In genomic region chr5:17115035-17115434, GRCm38 (mm10) we compare ENCODE assay signal across 25 mouse cellular contexts.
DNase-seq lines count a peak whose midpoint lies in the region; ATAC-seq and TF ChIP-seq lines count a peak whose summit lies in the region.
"Had no signal": no experiment of that assay in that cellular context is flagged by ENCODE, and none has a peak within 500 bp of the region (broad histone marks: within the 10 kb centered on the region; RNA-seq: fewer than 3 reads in every experiment).

No protein-coding gene starts in this region.

- H3K9me3 ChIP-seq in forebrain, embryonic 13.5 days (replicated peaks): no peaks in the 10 kb centered on the region
- H3K9me3 ChIP-seq in forebrain, embryonic 11.5 days (ENCODE audit: control insufficient read depth, low read length): no peaks in the 10 kb centered on the region
- no peaks in the 10 kb centered on the region for H3K9me3 ChIP-seq in lung, postnatal 0 days (ENCODE audit: low read length)
- no peaks in the 10 kb centered on the region for H3K9me3 ChIP-seq in forebrain, postnatal 0 days (ENCODE audit: low read length)
- H3K9me3 ChIP-seq: embryonic facial prominence, embryonic 10.5 days; embryonic facial prominence, embryonic 13.5 days; hindbrain, embryonic 12.5 days; hindbrain, embryonic 15.5 days had no signal

- H3K27ac ChIP-seq in forebrain, embryonic 13.5 days: no peak overlapping the region
- H3K27ac ChIP-seq in forebrain, embryonic 11.5 days (ENCODE audit: low read depth, low read length): no peak overlapping the region
- H3K27ac ChIP-seq in layer of hippocampus, adult 2 months: no peak overlapping the region
- H3K27ac ChIP-seq in lung, postnatal 0 days (ENCODE audit: low read length): no peak overlapping the region
- no peak overlapping the region for H3K27ac ChIP-seq in forebrain, postnatal 0 days (ENCODE audit: low read depth, low read length)
- H3K27ac ChIP-seq: embryonic facial prominence, embryonic 10.5 days; embryonic facial prominence, embryonic 13.5 days; gastrocnemius, adult 2 months; hindbrain, embryonic 12.5 days; hindbrain, embryonic 15.5 days had no signal

- 0 out of 2 replicates have a peak, but pooled peaks have one; percentile 31 for TF ChIP-seq EP300 in lung, postnatal 0 days (IDR thresholded peaks at IDR 0.05)

- TF ChIP-seq CTCF in layer of hippocampus, adult 2 months (conservative IDR thresholded peaks at IDR 0.05): no peak
- TF ChIP-seq CTCF in lung, postnatal 0 days (IDR thresholded peaks at IDR 0.05): no peak
- no peak for TF ChIP-seq CTCF in forebrain, postnatal 0 days (IDR thresholded peaks at IDR 0.05; ENCODE audit: low read depth)

- H3K4me3 ChIP-seq in forebrain, embryonic 13.5 days: no peak overlapping the region
- H3K4me3 ChIP-seq in forebrain, embryonic 11.5 days (ENCODE audit: low read depth, low read length): no peak overlapping the region
- no peak overlapping the region for H3K4me3 ChIP-seq in layer of hippocampus, adult 2 months
- no peak overlapping the region for H3K4me3 ChIP-seq in lung, postnatal 0 days (ENCODE audit: low read depth, low read length)
- H3K4me3 ChIP-seq in forebrain, postnatal 0 days (ENCODE audit: low read depth, low read length): no peak overlapping the region
- H3K4me3 ChIP-seq: embryonic facial prominence, embryonic 10.5 days; embryonic facial prominence, embryonic 13.5 days; erythroblast, embryonic 14.5 days; gastrocnemius, adult 2 months; hindbrain, embryonic 12.5 days; hindbrain, embryonic 15.5 days had no signal

- DNase-seq in forebrain, embryonic 11.5 days (ENCODE audit: low spot score): no peak
- DNase-seq in layer of hippocampus, adult 2 months (ENCODE audit: low spot score in 2 of 2): peak; percentile 11 to 16
- DNase-seq in layer of hippocampus, adult 11-12 months (ENCODE audit: low spot score): no peak
- no peak for DNase-seq in lung, postnatal 0 days (ENCODE audit: low spot score)
- no peak for DNase-seq in lung, postnatal 36 days
- peak; percentile 22 for DNase-seq in forebrain, postnatal 0 days
- no peak for DNase-seq in urinary bladder, adult 18-20 months (ENCODE audit: low spot score in 2 of 2)
- DNase-seq: adrenal gland, postnatal 14 days; cerebellum, adult 11 months; cerebellum, adult 8-10 months; cerebellum, postnatal 10 days; cerebellum, postnatal 36 days; embryo, embryonic 11 days; gastrocnemius, adult 2 months; gastrocnemius, postnatal 14 days; heart, adult 11 months had no signal

- H3K4me1 ChIP-seq in forebrain, embryonic 13.5 days: no peaks in the 10 kb centered on the region
- no peaks in the 10 kb centered on the region for H3K4me1 ChIP-seq in forebrain, embryonic 11.5 days (replicated peaks; ENCODE audit: control insufficient read depth, insufficient read depth, low read length)
- H3K4me1 ChIP-seq in lung, postnatal 0 days (ENCODE audit: insufficient read depth, low read depth, low read length): no peaks in the 10 kb centered on the region
- H3K4me1 ChIP-seq in forebrain, postnatal 0 days (ENCODE audit: insufficient read depth): no peaks in the 10 kb centered on the region
- H3K4me1 ChIP-seq: embryonic facial prominence, embryonic 10.5 days; embryonic facial prominence, embryonic 13.5 days; hindbrain, embryonic 15.5 days had no signal

- no peak overlapping the region for H3K9ac ChIP-seq in forebrain, embryonic 13.5 days
- H3K9ac ChIP-seq in forebrain, embryonic 11.5 days (ENCODE audit: low read length): no peak overlapping the region
- H3K9ac ChIP-seq in lung, postnatal 0 days (replicated peaks; ENCODE audit: low read depth): no peak overlapping the region
- H3K9ac ChIP-seq in forebrain, postnatal 0 days: no peak overlapping the region
- H3K9ac ChIP-seq: embryonic facial prominence, embryonic 13.5 days; hindbrain, embryonic 12.5 days; hindbrain, embryonic 15.5 days had no signal

- H3K36me3 ChIP-seq in forebrain, embryonic 13.5 days (ENCODE audit: poor library complexity, severe bottlenecking): no peaks in the 10 kb centered on the region
- H3K36me3 ChIP-seq in forebrain, embryonic 11.5 days (ENCODE audit: control insufficient read depth, insufficient read depth, low read length): no peaks in the 10 kb centered on the region
- H3K36me3 ChIP-seq in lung, postnatal 0 days (ENCODE audit: insufficient read depth, low read length): no peaks in the 10 kb centered on the region
- H3K36me3 ChIP-seq in forebrain, postnatal 0 days (ENCODE audit: insufficient read depth): no peaks in the 10 kb centered on the region
- H3K36me3 ChIP-seq: embryonic facial prominence, embryonic 10.5 days; embryonic facial prominence, embryonic 13.5 days; hindbrain, embryonic 12.5 days; hindbrain, embryonic 15.5 days had no signal

- H3K27me3 ChIP-seq in forebrain, embryonic 13.5 days: no peaks in the 10 kb centered on the region
- no peaks in the 10 kb centered on the region for H3K27me3 ChIP-seq in forebrain, embryonic 11.5 days (ENCODE audit: control insufficient read depth, insufficient read depth, low read length)
- no peaks in the 10 kb centered on the region for H3K27me3 ChIP-seq in lung, postnatal 0 days (replicated peaks; ENCODE audit: insufficient read depth, low read length)
- no peaks in the 10 kb centered on the region for H3K27me3 ChIP-seq in forebrain, postnatal 0 days (ENCODE audit: insufficient read depth, low read length)
- H3K27me3 ChIP-seq: embryonic facial prominence, embryonic 13.5 days; hindbrain, embryonic 12.5 days; hindbrain, embryonic 15.5 days; Patski had no signal

- peak; percentile 82 for ATAC-seq in forebrain, embryonic 13.5 days
- no peak for ATAC-seq in forebrain, embryonic 11.5 days (replicated peaks; ENCODE audit: low FRiP score)
- no peak for ATAC-seq in lung, postnatal 0 days
- peak; percentile 55; the same call in 1 of the 2 replicates for ATAC-seq in forebrain, postnatal 0 days
- ATAC-seq: intestine, postnatal 0 days; Patski had no signal

- 67% methylated on average over 3 of the region's 3 CpGs for WGBS in forebrain, embryonic 13.5 days
- 88% methylated on average over 3 of the region's 3 CpGs for WGBS in forebrain, embryonic 11.5 days
- WGBS in lung, postnatal 0 days: 55% methylated on average over 3 of the region's 3 CpGs
- WGBS in forebrain, postnatal 0 days: 69% methylated on average over 3 of the region's 3 CpGs

- H3K4me2 ChIP-seq in forebrain, embryonic 13.5 days: no peak overlapping the region
- H3K4me2 ChIP-seq in forebrain, embryonic 11.5 days (ENCODE audit: low read depth, low read length, severe bottlenecking): no peak overlapping the region
- no peak overlapping the region for H3K4me2 ChIP-seq in lung, postnatal 0 days (replicated peaks; ENCODE audit: low read depth, low read length)
- no peak overlapping the region for H3K4me2 ChIP-seq in forebrain, postnatal 0 days (ENCODE audit: low read depth)
- H3K4me2 ChIP-seq: embryonic facial prominence, embryonic 13.5 days; heart, embryonic 11.5 days; hindbrain, embryonic 12.5 days; hindbrain, embryonic 15.5 days had no signal

Comparison
In these comparisons a context has a peak if more than half of its experiments do, and no peak if none do; other contexts are left out.
1. ATAC-seq: peak in forebrain, embryonic 13.5 days (single experiment) and forebrain, postnatal 0 days (single experiment); none in forebrain, embryonic 11.5 days (single experiment) and lung, postnatal 0 days (single experiment).
2. DNase-seq: peak in layer of hippocampus, adult 2 months (2 of 2) and forebrain, postnatal 0 days (single experiment); none in forebrain, embryonic 11.5 days (single experiment), layer of hippocampus, adult 11-12 months (single experiment), lung, postnatal 0 days (single experiment), lung, postnatal 36 days (single experiment) and urinary bladder, adult 18-20 months (0 of 2).